Mouse (Mus musculus) frontal cortex, postnatal 36 days (tissue): ENCODE data around the gene Khdc1b.
A peak's percentile ranks its signal among the peaks of the same experiment; 100 is the strongest.
"Not testable (repeated sequence)": the region's sequence is repeated elsewhere in the genome, so short reads cannot be mapped to it uniquely, and the experiment has no call there.

Experiments
- DNase-seq, 2 experiments: peaks; one replicate each; pipeline ENCODE4 v3.0.0; 2022; ENCODE audit warnings: low spot score in 2 of 2

Khdc1b gene

GRCm38 (mm10) chr1:21383256-21383655 lies at the start of gene Khdc1b:
Gene Khdc1b, plus strand, starts transcription at chr1:21383556.
- DNase-seq = no peak

GRCm38 (mm10) chr1:21335836-21336235 lies 47.5 kb upstream of the Khdc1b start:
- DNase-seq = no peak

- DNase-seq = no peak
These were observed 42.6 kb upstream of the Khdc1b start for GRCm38 (mm10) chr1:21340745-21341144.

GRCm38 (mm10) chr1:21344253-21344652 lies 39.1 kb upstream of the Khdc1b start:
- DNase-seq = peak; percentile 47 to 66

- not testable (repeated sequence) for DNase-seq
These were observed 38.6 kb upstream of the Khdc1b start for GRCm38 (mm10) chr1:21344752-21345151.

- no peak for DNase-seq
These were observed 34.0 kb upstream of the Khdc1b start, which contains the start of gene Khdc1a for GRCm38 (mm10) chr1:21349341-21349740. Gene Khdc1a, plus strand, starts transcription at chr1:21349641.

- not testable (repeated sequence) for DNase-seq
These were observed 15.3 kb upstream of the Khdc1b start, which contains the start of gene Khdc1c for GRCm38 (mm10) chr1:21368031-21368430. Gene Khdc1c, plus strand, starts transcription at chr1:21368331.

GRCm38 (mm10) chr1:21391138-21391671 lies 7.8 kb downstream of the Khdc1b start:
- DNase-seq = no peak

GRCm38 (mm10) chr1:21402804-21403203 lies 19.4 kb downstream of the Khdc1b start:
- DNase-seq = no peak

GRCm38 (mm10) chr1:21407266-21407665 lies 23.9 kb downstream of the Khdc1b start:
- no peak for DNase-seq

- DNase-seq = peak; percentile 82 to 90
These were observed 28.2 kb downstream of the Khdc1b start for GRCm38 (mm10) chr1:21411331-21412196.

- no peak for DNase-seq
These were observed 28.8 kb downstream of the Khdc1b start for GRCm38 (mm10) chr1:21412197-21412555.

- peak; percentile 19 to 54 for DNase-seq
These were observed 36.0 kb downstream of the Khdc1b start for GRCm38 (mm10) chr1:21419370-21419769.

GRCm38 (mm10) chr1:21425654-21426053 lies 42.3 kb downstream of the Khdc1b start:
- DNase-seq = no peak

- DNase-seq = no peak
These were observed 44.7 kb downstream of the Khdc1b start for GRCm38 (mm10) chr1:21428079-21428478.

- DNase-seq = no peak
These were observed 48.3 kb downstream of the Khdc1b start for GRCm38 (mm10) chr1:21431666-21432065.

- no peak for DNase-seq
These were observed 51.5 kb downstream of the Khdc1b start for GRCm38 (mm10) chr1:21434853-21435252.
